Mouse (Mus musculus) cerebellum, adult 11-12 months (tissue): ENCODE measurements around the gene Vmn1r4.

ENCODE experiments used
- DNase-seq: peaks from one replicate; pipeline ENCODE4 v3.0.0; 2022

Vmn1r4 gene

GRCm38 (mm10) chr6:56917578-56918368, 6.0 kb upstream of the Vmn1r4 start:
- no peak for DNase-seq

GRCm38 (mm10) chr6:56919330-56920044, 4.3 kb upstream of the Vmn1r4 start:
- no peak for DNase-seq

- DNase-seq = no peak
Measured at GRCm38 (mm10) chr6:56920222-56921092, 3.4 kb upstream of the Vmn1r4 start.

GRCm38 (mm10) chr6:56923331-56923725, 487 bp upstream of the Vmn1r4 start:
- no peak for DNase-seq

- DNase-seq = no peak
Measured at GRCm38 (mm10) chr6:56931648-56932415, 8.0 kb downstream of the Vmn1r4 start.

GRCm38 (mm10) chr6:56932464-56932863, 8.6 kb downstream of the Vmn1r4 start:
- DNase-seq = no peak

- no peak for DNase-seq
Measured at GRCm38 (mm10) chr6:56934366-56934765, 10.6 kb downstream of the Vmn1r4 start.

GRCm38 (mm10) chr6:56956436-56956835, 32.6 kb downstream of the Vmn1r4 start:
- DNase-seq = no peak

GRCm38 (mm10) chr6:56969973-56970372, 46.2 kb downstream of the Vmn1r4 start, which contains the start of gene Vmn1r5:
Gene Vmn1r5, plus strand, starts transcription at chr6:56970273.
- DNase-seq = no peak

- DNase-seq = no peak
Measured at GRCm38 (mm10) chr6:56996943-56997342, 73.1 kb downstream of the Vmn1r4 start, which contains the start of gene Vmn1r6. Gene Vmn1r6, plus strand, starts transcription at chr6:56997243.
